Mouse (Mus musculus) brain, embryonic 14.5 days (tissue): Measurements from ENCODE around the gene Chkb.

Experiments used
- CTCF ChIP-seq: fragments of 200-500 bp; IDR thresholded peaks from 2 replicates; pipeline ENCODE4 v1.5.1; 2012; ENCODE audit warnings: inconsistent platforms, mild to moderate bottlenecking, moderate library complexity, borderline replicate concordance; ENCODE audit not compliant: insufficient read depth, insufficient read length; ENCODE audit errors: extremely low read depth
- POLR2A ChIP-seq: fragments of 200-500 bp; IDR thresholded peaks from 2 replicates; pipeline ENCODE4 v1.6.1; 2012; ENCODE audit warnings: mild to moderate bottlenecking, inconsistent platforms, borderline replicate concordance; ENCODE audit not compliant: poor library complexity, insufficient read depth, insufficient read length, severe bottlenecking; ENCODE audit errors: extremely low read depth

- TF ChIP-seq CTCF (no peak), POLR2A (no peak)
Measured at GRCm38 (mm10) chr15:89434136-89434535, 4.4 kb upstream of the Chkb start.
